Mouse (Mus musculus) forebrain, embryonic 10.5 days (tissue): ENCODE measurements at regions not wholly inside any gene's neighbourhood (a gene's known extent, or its start where the extent isn't known, plus 50 kb on each side); places are given as distances from the start of the nearest gene placed in this dataset.

Experiments
- DNase-seq: peaks from one replicate; pipeline ENCODE4 v3.0.0-alpha.2; 2017; ENCODE audit warnings: low spot score; ENCODE audit errors: extremely low spot score
- H3K27ac ChIP-seq: fragments of 300-500 bp; sonication (generic); 2 replicates; pipeline ENCODE4 v1.5.1; 2016; ENCODE audit warnings: mild to moderate bottlenecking
- H3K27me3 ChIP-seq: fragments of 300-500 bp; sonication (generic); 2 replicates; pipeline ENCODE4 v1.6.1; 2016; ENCODE audit warnings: mild to moderate bottlenecking; ENCODE audit not compliant: poor library complexity, severe bottlenecking
- H3K36me3 ChIP-seq: fragments of 300-500 bp; sonication (generic); replicated peaks from 2 replicates; pipeline ENCODE4 v1.6.1; 2016; ENCODE audit warnings: mild to moderate bottlenecking, moderate library complexity
- H3K4me1 ChIP-seq: fragments of 300-500 bp; sonication (generic); 2 replicates; pipeline ENCODE4 v1.6.1; 2016
- H3K4me3 ChIP-seq: fragments of 300-500 bp; sonication (generic); 2 replicates; pipeline ENCODE4 v1.5.1; 2016; ENCODE audit warnings: mild to moderate bottlenecking, moderate library complexity
- H3K9me3 ChIP-seq: fragments of 300-500 bp; sonication (generic); 2 replicates; pipeline ENCODE4 v1.6.1; 2016; ENCODE audit warnings: mild to moderate bottlenecking, moderate library complexity
- WGBS: fragments of 180-500 bp; shearing (Covaris S2); methylation state at CpG from one replicate; pipeline ENCODE4 v1.1.7; 2016; 5-methylcytosine and 5-hydroxymethylcytosine counted together

GRCm38 (mm10) chr16:87103599-87103998, 250.4 kb upstream of the N6amt1 start:
- H3K4me3 ChIP-seq, result no peak overlapping the region
- no peaks in the 10 kb centered on the region for H3K36me3 ChIP-seq
- no peak for DNase-seq
- no peaks in the 10 kb centered on the region for H3K4me1 ChIP-seq
- no peak overlapping the region for H3K27ac ChIP-seq
- no peaks in the 10 kb centered on the region for H3K27me3 ChIP-seq
- 81% methylated on average over 2 of the region's 2 CpGs for WGBS
- H3K9me3 ChIP-seq, result no peaks in the 10 kb centered on the region

- H3K36me3 ChIP-seq, result no peaks in the 10 kb centered on the region
- no peaks in the 10 kb centered on the region for H3K9me3 ChIP-seq
- H3K4me1 ChIP-seq, result no peaks in the 10 kb centered on the region
- H3K27me3 ChIP-seq, result no peaks in the 10 kb centered on the region
- no peak for DNase-seq
- H3K27ac ChIP-seq, result no peak overlapping the region
- H3K4me3 ChIP-seq, result no peak overlapping the region
Observed at GRCm38 (mm10) chr16:87102057-87102456, 251.9 kb upstream of the N6amt1 start.

- no peak for DNase-seq
- no peak overlapping the region for H3K27ac ChIP-seq
Observed at GRCm38 (mm10) chr16:87092011-87092410, 262.0 kb upstream of the N6amt1 start.

GRCm38 (mm10) chr16:87089322-87089721, 264.7 kb upstream of the N6amt1 start:
- Histone ChIP-seq H3K4me1 (no peaks in the 10 kb centered on the region), H3K27ac (no peak overlapping the region), H3K4me3 (no peak overlapping the region), H3K36me3 (no peaks in the 10 kb centered on the region), H3K27me3 (no peaks in the 10 kb centered on the region), H3K9me3 (no peaks in the 10 kb centered on the region)
- DNase-seq, result no peak
- WGBS, result 90% methylated on average over 3 of the region's 3 CpGs

More at GRCm38 (mm10) chr16:87092011-87092410, 262.0 kb upstream of the N6amt1 start:
- H3K4me1 ChIP-seq, result no peaks in the 10 kb centered on the region
- no peaks in the 10 kb centered on the region for H3K27me3 ChIP-seq
- 93% methylated on average over 2 of the region's 2 CpGs for WGBS
- no peak overlapping the region for H3K4me3 ChIP-seq
- no peaks in the 10 kb centered on the region for H3K9me3 ChIP-seq
- no peaks in the 10 kb centered on the region for H3K36me3 ChIP-seq

- WGBS, result 82% methylated on average over 2 of the region's 2 CpGs
- H3K4me1 ChIP-seq, result peaks cover 3% of the 10 kb centered on the region; the same call in 1 of the 2 replicates
- no peak overlapping the region for H3K4me3 ChIP-seq
- no peaks in the 10 kb centered on the region for H3K9me3 ChIP-seq
- no peaks in the 10 kb centered on the region for H3K27me3 ChIP-seq
- H3K27ac ChIP-seq, result no peak overlapping the region
- DNase-seq, result no peak
- no peaks in the 10 kb centered on the region for H3K36me3 ChIP-seq
Observed at GRCm38 (mm10) chr16:87083505-87083904, 270.5 kb upstream of the N6amt1 start.

GRCm38 (mm10) chr16:87077385-87077784, 276.6 kb upstream of the N6amt1 start:
- no peaks in the 10 kb centered on the region for H3K9me3 ChIP-seq
- WGBS, result 92% methylated on average over 2 of the region's 2 CpGs

GRCm38 (mm10) chr16:87069294-87069693, 284.7 kb upstream of the N6amt1 start:
- no peaks in the 10 kb centered on the region for H3K36me3 ChIP-seq
- H3K27ac ChIP-seq, result no peak overlapping the region
- no peaks in the 10 kb centered on the region for H3K4me1 ChIP-seq
- H3K27me3 ChIP-seq, result no peaks in the 10 kb centered on the region
- WGBS, result 77% methylated on average over 2 of the region's 2 CpGs
- H3K4me3 ChIP-seq, result no peak overlapping the region
- no peaks in the 10 kb centered on the region for H3K9me3 ChIP-seq
- no peak for DNase-seq

More at GRCm38 (mm10) chr16:87077385-87077784, 276.6 kb upstream of the N6amt1 start:
- Histone ChIP-seq H3K36me3 (no peaks in the 10 kb centered on the region), H3K27me3 (no peaks in the 10 kb centered on the region), H3K27ac (no peak overlapping the region), H3K4me1 (no peaks in the 10 kb centered on the region), H3K4me3 (no peak overlapping the region)
- DNase-seq, result no peak

GRCm38 (mm10) chr16:87067981-87068380, 286.0 kb upstream of the N6amt1 start:
- H3K9me3 ChIP-seq, result no peaks in the 10 kb centered on the region
- 92% methylated on average over 1 of the region's 1 CpGs for WGBS

GRCm38 (mm10) chr16:87067523-87067922, 286.5 kb upstream of the N6amt1 start:
- Histone ChIP-seq H3K4me3 (no peak overlapping the region), H3K27ac (no peak overlapping the region), H3K4me1 (no peaks in the 10 kb centered on the region), H3K36me3 (no peaks in the 10 kb centered on the region), H3K9me3 (no peaks in the 10 kb centered on the region), H3K27me3 (no peaks in the 10 kb centered on the region)
- WGBS, result 88% methylated on average over 5 of the region's 5 CpGs
- no peak for DNase-seq

More at GRCm38 (mm10) chr16:87067981-87068380, 286.0 kb upstream of the N6amt1 start:
- Histone ChIP-seq H3K27ac (no peak overlapping the region), H3K36me3 (no peaks in the 10 kb centered on the region), H3K27me3 (no peaks in the 10 kb centered on the region), H3K4me3 (no peak overlapping the region), H3K4me1 (no peaks in the 10 kb centered on the region)
- DNase-seq, result no peak

GRCm38 (mm10) chr16:87060473-87060872, 293.5 kb upstream of the N6amt1 start:
- Histone ChIP-seq H3K27me3 (no peaks in the 10 kb centered on the region), H3K9me3 (no peaks in the 10 kb centered on the region), H3K4me1 (no peaks in the 10 kb centered on the region), H3K4me3 (no peak overlapping the region), H3K27ac (no peak overlapping the region), H3K36me3 (no peaks in the 10 kb centered on the region)
- whole genome bisulfite sequencing, result 92% methylated on average over 8 of the region's 8 CpGs
- no peak for DNase-seq

GRCm38 (mm10) chr16:87049741-87050383, 304.1 kb upstream of the N6amt1 start:
- H3K4me3 ChIP-seq, result no peak overlapping the region
- H3K27ac ChIP-seq, result no peak overlapping the region
- no peak for DNase-seq
- no peaks in the 10 kb centered on the region for H3K9me3 ChIP-seq
- 88% methylated on average over 8 of the region's 8 CpGs for WGBS
- no peaks in the 10 kb centered on the region for H3K36me3 ChIP-seq
- H3K4me1 ChIP-seq, result peaks cover 5% of the 10 kb centered on the region; the same call in 1 of the 2 replicates
- H3K27me3 ChIP-seq, result no peaks in the 10 kb centered on the region

- Histone ChIP-seq H3K4me1 (peaks cover 6% of the 10 kb centered on the region; the same call in 1 of the 2 replicates), H3K4me3 (no peak overlapping the region), H3K27ac (no peak overlapping the region), H3K9me3 (no peaks in the 10 kb centered on the region), H3K27me3 (no peaks in the 10 kb centered on the region), H3K36me3 (no peaks in the 10 kb centered on the region)
- whole genome bisulfite sequencing, result 53% methylated on average over 5 of the region's 5 CpGs
- DNase-seq, result no peak
Observed at GRCm38 (mm10) chr16:87044773-87045561, 309.0 kb upstream of the N6amt1 start.

- no peak overlapping the region for H3K27ac ChIP-seq
- no peaks in the 10 kb centered on the region for H3K36me3 ChIP-seq
- peaks cover 6% of the 10 kb centered on the region; the same call in 1 of the 2 replicates for H3K4me1 ChIP-seq
- no peaks in the 10 kb centered on the region for H3K9me3 ChIP-seq
- H3K4me3 ChIP-seq, result no peak overlapping the region
- no peak for DNase-seq
- no peaks in the 10 kb centered on the region for H3K27me3 ChIP-seq
Observed at GRCm38 (mm10) chr16:87043689-87044088, 310.3 kb upstream of the N6amt1 start.
